19 mouse cellular contexts compared by ENCODE assay signal in genomic region chr6:99249496-99250030, GRCm38 (mm10).
"Had no signal": no experiment of that assay in that cellular context is flagged by ENCODE, and none has a peak within 500 bp of the region (broad histone marks: within the 10 kb centered on the region; RNA-seq: fewer than 3 reads in every experiment).

No protein-coding gene starts in this region.

- H3K27me3 ChIP-seq: limb, embryonic 13.5 days; liver, embryonic 13.5 days; neural tube, embryonic 12.5 days; neural tube, embryonic 15.5 days; stomach, embryonic 15.5 days had no signal

- DNase-seq: kidney, adult 9 months; kidney, postnatal 14 days; layer of hippocampus, adult 9-11 months; liver, embryonic 13.5 days; lung, adult 2 months; lung, postnatal 14 days; lung, postnatal 4 days; midbrain, embryonic 14.5 days; retina, postnatal 1 day; right cerebral cortex, postnatal 25 days; spleen, adult 18-20 months; thymus, postnatal 25 days had no signal

- H3K4me1 ChIP-seq: limb, embryonic 10.5 days; limb, embryonic 13.5 days; liver, embryonic 13.5 days; neural tube, embryonic 12.5 days; neural tube, embryonic 15.5 days had no signal

- H3K27ac ChIP-seq: layer of hippocampus, adult 2 months; limb, embryonic 10.5 days; limb, embryonic 13.5 days; liver, embryonic 13.5 days; neural tube, embryonic 12.5 days; neural tube, embryonic 15.5 days; stomach, embryonic 15.5 days had no signal

- H3K9ac ChIP-seq: limb, embryonic 13.5 days; liver, embryonic 13.5 days; neural tube, embryonic 12.5 days; neural tube, embryonic 15.5 days; stomach, embryonic 15.5 days had no signal

- H3K4me2 ChIP-seq: limb, embryonic 13.5 days; liver, embryonic 13.5 days; midbrain, embryonic 11.5 days; neural tube, embryonic 12.5 days; neural tube, embryonic 15.5 days; stomach, embryonic 15.5 days had no signal

- H3K4me3 ChIP-seq: layer of hippocampus, adult 2 months; limb, embryonic 10.5 days; limb, embryonic 13.5 days; liver, embryonic 13.5 days; neural tube, embryonic 12.5 days; neural tube, embryonic 15.5 days; stomach, embryonic 15.5 days had no signal

- H3K36me3 ChIP-seq: limb, embryonic 10.5 days; limb, embryonic 13.5 days; liver, embryonic 13.5 days; neural tube, embryonic 12.5 days; neural tube, embryonic 15.5 days; stomach, embryonic 15.5 days had no signal

- H3K9me3 ChIP-seq: limb, embryonic 10.5 days; limb, embryonic 13.5 days; liver, embryonic 13.5 days; neural tube, embryonic 12.5 days; neural tube, embryonic 15.5 days; stomach, embryonic 15.5 days had no signal
